Mouse (Mus musculus) kidney, postnatal 36 days (tissue): ENCODE results near the gene P3h2.

Source experiments
- DNase-seq, 2 experiments: peaks; one replicate each; pipeline ENCODE4 v3.0.0; 2021 to 2022; ENCODE audit warnings: mixed read lengths in 2 of 2

Gene P3h2

GRCm38 (mm10) chr16:26065060-26065459, 40.5 kb downstream of the P3h2 start:
- DNase-seq, result peak; percentile 57 to 62

- no peak for DNase-seq
Measured at GRCm38 (mm10) chr16:26060239-26061085, 45.1 kb downstream of the P3h2 start.

- peak in 1 of 2 experiments; percentile 27 for DNase-seq
Measured at GRCm38 (mm10) chr16:26053631-26054030, 52.0 kb downstream of the P3h2 start.

- DNase-seq, result peak; percentile 66 to 80
Measured at GRCm38 (mm10) chr16:26049393-26050087, 56.0 kb downstream of the P3h2 start.

- no peak for DNase-seq
Measured at GRCm38 (mm10) chr16:26047870-26048269, 57.7 kb downstream of the P3h2 start.

- DNase-seq, result peak; percentile 52 to 57
Measured at GRCm38 (mm10) chr16:26047396-26047795, 58.2 kb downstream of the P3h2 start.

GRCm38 (mm10) chr16:26041929-26042303, 63.7 kb downstream of the P3h2 start:
- no peak for DNase-seq

GRCm38 (mm10) chr16:26041021-26041928, 64.3 kb downstream of the P3h2 start:
- DNase-seq, result peak in 1 of 2 experiments; percentile 24

GRCm38 (mm10) chr16:26039320-26039719, 66.3 kb downstream of the P3h2 start:
- no peak for DNase-seq

GRCm38 (mm10) chr16:26035525-26035924, 70.1 kb downstream of the P3h2 start:
- DNase-seq, result peak; percentile 51 to 77

GRCm38 (mm10) chr16:26035079-26035478, 70.5 kb downstream of the P3h2 start:
- no peak for DNase-seq

GRCm38 (mm10) chr16:26029424-26030012, 76.1 kb downstream of the P3h2 start:
- DNase-seq, result no peak

- no peak for DNase-seq
Measured at GRCm38 (mm10) chr16:26026416-26026815, 79.2 kb downstream of the P3h2 start.

GRCm38 (mm10) chr16:26024543-26024942, 81.0 kb downstream of the P3h2 start:
- DNase-seq, result no peak

GRCm38 (mm10) chr16:26023352-26023751, 82.2 kb downstream of the P3h2 start:
- DNase-seq, result peak; percentile 43 to 70

- peak; percentile 23 to 25 for DNase-seq
Measured at GRCm38 (mm10) chr16:26021759-26022158, 83.8 kb downstream of the P3h2 start.

- no peak for DNase-seq
Measured at GRCm38 (mm10) chr16:26005811-26006210, 99.8 kb downstream of the P3h2 start.

GRCm38 (mm10) chr16:26003261-26003660, 102.3 kb downstream of the P3h2 start:
- peak; percentile 17 to 33 for DNase-seq

GRCm38 (mm10) chr16:26002848-26003247, 102.7 kb downstream of the P3h2 start:
- no peak for DNase-seq

GRCm38 (mm10) chr16:25994605-25995004, 111.0 kb downstream of the P3h2 start:
- DNase-seq, result no peak

GRCm38 (mm10) chr16:25987221-25987620, 118.4 kb downstream of the P3h2 start:
- DNase-seq, result no peak

- peak; percentile 24 to 74 for DNase-seq
Measured at GRCm38 (mm10) chr16:25983635-25984034, 121.9 kb downstream of the P3h2 start.
